Mouse (Mus musculus) liver, embryonic 13.5 days (tissue): ENCODE measurements around the gene Alg2. TPM values are rescaled to one million over a fixed set of nuclear protein-coding genes. Genes with fewer than 3 reads are reported as not detected.

ENCODE experiments used
- ATAC-seq: fragments of 200-750 bp; cut with Nextera tagmentation; 2 replicates; pipeline ENCODE4 v1.8.0; 2017; ENCODE audit warnings: low read depth, mild to moderate bottlenecking, moderate number of reproducible peaks, moderate library complexity
- DNase-seq: peaks from one replicate; pipeline ENCODE4 v3.0.0; 2022
- H3K27ac ChIP-seq: fragments of 300-500 bp; sonication (generic); 2 replicates; pipeline ENCODE4 v1.5.1; 2015; ENCODE audit warnings: moderate library complexity, mild to moderate bottlenecking, inconsistent platforms
- H3K27me3 ChIP-seq: fragments of 300-500 bp; sonication (generic); 2 replicates; pipeline ENCODE4 v1.6.1; 2015; ENCODE audit warnings: mild to moderate bottlenecking, inconsistent platforms
- H3K36me3 ChIP-seq: fragments of 300-500 bp; sonication (generic); 2 replicates; pipeline ENCODE4 v1.6.1; 2015; ENCODE audit warnings: mild to moderate bottlenecking, inconsistent platforms
- H3K4me1 ChIP-seq: fragments of 300-500 bp; sonication (generic); replicated peaks from 2 replicates; pipeline ENCODE4 v1.6.1; 2015; ENCODE audit warnings: inconsistent platforms
- H3K4me2 ChIP-seq: fragments of 300-500 bp; sonication (generic); 2 replicates; pipeline ENCODE4 v1.6.1; 2015; ENCODE audit warnings: inconsistent platforms, mild to moderate bottlenecking, moderate library complexity
- H3K4me3 ChIP-seq: fragments of 300-500 bp; sonication (generic); replicated peaks from 2 replicates; pipeline ENCODE4 v1.5.1; 2015; ENCODE audit warnings: mild to moderate bottlenecking, inconsistent platforms
- H3K9ac ChIP-seq: fragments of 300-500 bp; sonication (generic); 2 replicates; pipeline ENCODE4 v1.6.1; 2015; ENCODE audit warnings: mild to moderate bottlenecking, inconsistent platforms
- H3K9me3 ChIP-seq: fragments of 300-500 bp; sonication (generic); replicated peaks from 2 replicates; pipeline ENCODE4 v1.6.1; 2016; ENCODE audit warnings: inconsistent platforms
- WGBS: fragments of 180-500 bp; shearing (Covaris S2); methylation state at CpG from one replicate; pipeline ENCODE4 v1.1.7; 2015; ENCODE audit not compliant: insufficient replicate concordance; 5-methylcytosine and 5-hydroxymethylcytosine counted together
- polyA plus RNA-seq: library from polyadenylated mRNA; unstranded; fragments of >200 nt; fragmentation: Nextera tagmentation; extraction: Ambion mirVana; gene quantifications from 2 replicates; pipeline ENCODE4 v1.2.1, GENCODE M21; 2015

Gene Alg2
- polyA plus RNA-seq = 16.2 and 19.4 TPM in 2 replicates

DNA sequence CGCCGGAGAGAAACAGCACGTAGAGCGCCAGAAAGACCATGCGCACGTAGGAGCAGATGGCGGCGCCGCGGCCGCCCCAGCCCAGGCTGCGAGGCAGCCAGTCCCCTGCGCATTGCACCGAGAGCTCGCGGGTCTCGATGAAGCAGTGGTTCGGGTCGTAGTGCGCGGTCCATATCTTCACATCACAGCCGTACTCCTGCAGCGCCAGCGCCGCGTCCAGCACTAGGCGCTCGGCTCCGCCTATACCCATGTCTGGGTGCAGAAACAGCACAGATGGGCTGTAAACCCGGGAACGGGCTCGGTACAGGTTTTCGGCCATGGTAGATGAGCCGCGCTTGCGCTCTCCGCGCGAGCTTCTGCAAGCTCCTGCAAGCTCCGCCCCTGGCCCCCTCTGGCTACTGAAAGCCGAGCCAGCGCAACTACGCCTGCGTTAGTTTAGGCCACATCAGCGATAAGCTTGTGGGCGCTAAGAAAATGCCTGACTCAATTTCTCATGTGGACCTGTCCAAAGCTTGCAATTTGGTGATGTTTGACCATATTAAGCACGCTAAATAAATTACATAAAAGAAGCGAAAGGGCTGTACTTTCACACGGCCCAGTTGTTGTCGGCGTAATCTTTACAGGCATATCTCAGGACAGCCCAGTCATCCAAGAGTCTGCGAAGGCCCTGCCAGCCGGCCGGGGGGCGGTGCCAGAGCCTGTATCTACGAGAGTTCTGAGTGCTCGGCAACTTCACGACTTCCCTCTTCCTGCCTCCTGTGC lies at the start of gene Alg2, which contains the start of gene Sec61b:
Alg2 (minus strand) TSS at position 366 of the 762 bp plus-strand sequence.
Sec61b (plus strand) TSS at position 691 of the 762 bp plus-strand sequence.
- peak within 1 kb of the TSS; percentile 87 for H3K9ac ChIP-seq
- DNase-seq = peak; percentile 96
- peak within 1 kb of the TSS; percentile 92 for H3K27ac ChIP-seq
- peaks cover 34% of the 10 kb centered on the region for H3K4me1 ChIP-seq
- WGBS = under 1% methylated on average over 58 of the region's 58 CpGs
- H3K36me3 ChIP-seq = peaks cover 65% of the 10 kb centered on the region
- ATAC-seq = peak; percentile 97
- no peaks in the 10 kb centered on the region for H3K27me3 ChIP-seq
- peak within 1 kb of the TSS; percentile 77 for H3K4me2 ChIP-seq
- peak within 1 kb of the TSS; percentile 88 for H3K4me3 ChIP-seq
- peaks cover 2% of the 10 kb centered on the region; the same call in 1 of the 2 replicates for H3K9me3 ChIP-seq

DNA sequence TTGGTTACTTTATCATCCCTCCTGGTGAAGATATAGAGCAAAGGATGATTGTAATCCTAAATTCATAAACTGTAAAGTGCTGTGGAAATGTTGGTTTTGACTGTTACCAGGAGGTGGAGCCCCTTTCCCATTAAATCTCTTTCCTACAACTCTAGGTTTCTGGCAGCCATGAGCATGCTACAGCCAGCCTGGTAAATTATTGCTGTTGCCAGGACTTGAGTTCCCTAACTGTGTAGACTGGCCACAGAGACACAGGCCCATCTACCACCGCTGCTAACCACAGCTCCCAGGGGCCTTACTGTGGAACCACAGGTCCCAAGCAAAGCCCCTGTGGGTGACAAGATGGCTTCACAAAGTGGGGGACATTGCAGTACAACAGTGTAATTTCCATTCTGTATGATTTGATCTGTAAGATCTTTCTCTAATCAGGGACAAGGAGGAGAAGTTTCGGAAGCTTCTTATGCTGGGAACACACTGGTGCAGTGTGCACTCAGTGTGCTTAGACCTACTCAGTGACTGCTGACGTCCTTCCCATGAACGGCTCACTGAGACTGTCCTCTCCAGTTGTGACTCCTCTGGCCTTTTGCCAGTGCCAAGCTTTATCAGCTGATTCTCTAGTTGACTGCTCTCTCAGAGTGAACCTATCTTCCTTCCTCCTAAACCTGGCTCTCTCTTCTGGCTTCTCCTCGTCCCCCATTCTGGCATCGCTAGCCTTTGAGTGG lies 47.9 kb upstream of the Alg2 start:
- no peak for DNase-seq

DNA sequence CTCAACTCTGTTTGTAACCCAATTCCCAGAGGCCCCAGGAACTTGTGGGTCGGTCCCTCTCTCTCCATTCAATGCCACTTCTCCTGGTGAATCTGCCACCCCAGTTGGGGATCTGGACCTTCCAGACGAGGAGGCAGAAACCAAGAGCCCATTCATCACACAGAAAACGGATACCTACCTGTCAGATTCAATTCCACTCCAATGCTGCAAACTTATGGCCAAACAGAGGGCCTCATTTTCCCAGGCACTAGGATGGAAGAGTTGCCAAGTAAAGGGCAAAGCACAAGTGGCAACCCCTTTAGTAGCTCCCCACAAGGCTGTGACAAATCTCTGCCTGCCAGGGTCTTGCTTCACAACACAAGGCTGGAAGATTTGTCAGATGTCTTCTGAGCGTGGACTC lies 45.9 kb upstream of the Alg2 start:
- no peak overlapping the region for H3K4me2 ChIP-seq
- WGBS = 42% methylated on average over 4 of the region's 4 CpGs

More for the DNA sequence above, 47.9 kb upstream of the Alg2 start:
- Histone ChIP-seq H3K9ac (no peak overlapping the region), H3K36me3 (no peaks in the 10 kb centered on the region), H3K4me3 (no peak overlapping the region), H3K4me1 (no peaks in the 10 kb centered on the region), H3K27ac (no peak overlapping the region), H3K9me3 (no peaks in the 10 kb centered on the region), H3K4me2 (no peak overlapping the region), H3K27me3 (no peaks in the 10 kb centered on the region)
- no peak for ATAC-seq
- 63% methylated on average over 6 of the region's 6 CpGs for WGBS

GRCm38 (mm10) chr4:47518551-47519181 lies 44.5 kb upstream of the Alg2 start:
- Histone ChIP-seq H3K9ac (no peak overlapping the region), H3K36me3 (no peaks in the 10 kb centered on the region), H3K4me3 (no peak overlapping the region), H3K4me1 (no peaks in the 10 kb centered on the region), H3K4me2 (no peak overlapping the region), H3K27ac (no peak overlapping the region), H3K27me3 (no peaks in the 10 kb centered on the region), H3K9me3 (no peaks in the 10 kb centered on the region)
- 54% methylated on average over 12 of the region's 12 CpGs for WGBS
- DNase-seq = no peak
- no peak for ATAC-seq

More for the DNA sequence above, 45.9 kb upstream of the Alg2 start:
- Histone ChIP-seq H3K36me3 (no peaks in the 10 kb centered on the region), H3K9ac (no peak overlapping the region), H3K4me3 (no peak overlapping the region), H3K27me3 (no peaks in the 10 kb centered on the region), H3K9me3 (no peaks in the 10 kb centered on the region), H3K27ac (no peak overlapping the region), H3K4me1 (no peaks in the 10 kb centered on the region)
- no peak for DNase-seq
- ATAC-seq = no peak

DNA sequence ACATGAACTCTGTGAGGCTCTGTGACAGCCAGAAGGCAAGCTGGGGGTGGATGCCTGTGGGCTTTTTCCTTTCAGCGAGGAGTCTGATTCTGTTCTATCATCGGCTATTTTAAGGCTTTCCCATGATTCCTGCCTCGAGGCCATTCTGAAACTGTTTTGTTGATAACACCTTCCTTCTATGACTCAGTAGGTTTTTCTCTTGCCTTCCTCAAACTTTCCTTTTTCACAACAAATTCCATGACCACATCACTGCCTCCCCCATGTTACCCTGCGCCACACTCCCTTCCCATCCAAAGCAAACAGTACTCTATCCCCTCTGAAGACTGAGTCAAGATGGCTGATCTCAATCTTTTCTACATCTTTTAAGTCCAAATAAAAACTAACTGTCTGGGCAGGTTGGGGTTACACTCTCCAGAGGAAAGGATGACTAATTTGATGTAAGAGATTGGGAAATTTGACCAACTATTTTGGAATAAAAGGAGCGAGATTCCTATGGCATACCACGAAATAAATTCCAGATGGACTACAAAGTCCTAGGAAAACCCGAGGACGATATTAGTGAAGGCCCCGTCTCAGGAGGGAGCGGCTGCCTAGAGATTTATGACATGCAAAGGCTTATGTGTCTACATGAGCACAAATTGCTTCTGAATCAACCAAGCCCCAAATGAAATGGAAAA lies 30.8 kb upstream of the Alg2 start:
- Histone ChIP-seq H3K4me3 (no peak overlapping the region), H3K9me3 (no peaks in the 10 kb centered on the region), H3K9ac (no peak overlapping the region), H3K4me2 (no peak overlapping the region), H3K27me3 (no peaks in the 10 kb centered on the region), H3K27ac (no peak overlapping the region), H3K4me1 (no peaks in the 10 kb centered on the region), H3K36me3 (no peaks in the 10 kb centered on the region)
- ATAC-seq = no peak
- WGBS = 70% methylated on average over 10 of the region's 10 CpGs
- DNase-seq = no peak

DNA sequence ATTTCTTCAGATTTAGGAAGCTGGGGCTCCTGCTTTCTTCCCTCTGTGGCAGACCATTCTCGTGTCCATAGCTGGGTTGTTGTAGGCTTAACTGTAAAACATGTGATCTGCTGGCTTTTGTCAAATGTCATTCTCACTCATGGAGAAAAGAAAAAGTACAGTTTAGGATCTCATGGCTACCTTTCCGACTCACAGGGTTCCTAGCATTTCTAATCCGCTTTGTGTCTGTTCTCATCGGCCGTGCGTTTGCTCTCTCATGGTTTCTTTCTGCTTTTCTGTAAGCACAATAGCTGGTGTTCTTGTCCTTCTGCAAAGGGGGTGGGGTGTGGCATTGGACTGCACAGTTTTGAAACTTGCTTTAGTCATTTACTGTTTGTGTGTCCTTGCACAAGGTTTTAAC lies 28.9 kb upstream of the Alg2 start:
- H3K27ac ChIP-seq = no peak overlapping the region
- H3K9ac ChIP-seq = no peak overlapping the region
- H3K4me3 ChIP-seq = no peak overlapping the region
- 73% methylated on average over 6 of the region's 6 CpGs for WGBS
- H3K9me3 ChIP-seq = no peaks in the 10 kb centered on the region
- no peaks in the 10 kb centered on the region for H3K27me3 ChIP-seq
- H3K4me2 ChIP-seq = no peak overlapping the region
- DNase-seq = no peak
- H3K4me1 ChIP-seq = no peaks in the 10 kb centered on the region
- H3K36me3 ChIP-seq = no peaks in the 10 kb centered on the region
- ATAC-seq = no peak

GRCm38 (mm10) chr4:47502546-47502971 lies 28.4 kb upstream of the Alg2 start:
- Histone ChIP-seq H3K9me3 (no peaks in the 10 kb centered on the region), H3K36me3 (no peaks in the 10 kb centered on the region), H3K4me3 (no peak overlapping the region), H3K4me1 (no peaks in the 10 kb centered on the region), H3K4me2 (no peak overlapping the region), H3K9ac (no peak overlapping the region), H3K27me3 (no peaks in the 10 kb centered on the region), H3K27ac (no peak overlapping the region)
- DNase-seq (no peak), ATAC-seq (no peak)
- 15% methylated on average over 4 of the region's 4 CpGs for WGBS

DNA sequence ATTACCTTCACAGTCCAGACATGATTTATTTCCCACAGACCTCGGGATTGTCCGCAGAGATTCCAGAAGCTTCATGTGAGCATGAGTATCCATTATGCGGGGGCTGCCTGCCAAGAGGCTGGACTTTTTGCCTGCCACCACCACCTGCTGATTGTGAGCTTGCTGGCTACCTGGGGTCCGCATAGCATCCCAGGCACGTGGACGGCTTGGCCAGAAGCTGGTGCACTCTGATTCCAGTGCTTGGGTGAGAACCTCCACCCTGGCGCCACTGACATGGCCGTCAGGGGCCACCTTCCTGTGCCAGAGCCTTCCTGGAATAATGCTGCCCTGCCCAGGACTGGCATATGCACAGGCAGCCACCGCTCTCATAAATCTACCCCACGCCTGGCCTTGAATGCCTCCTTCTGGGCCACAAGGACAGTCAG lies 25.0 kb upstream of the Alg2 start:
- WGBS = 67% methylated on average over 10 of the region's 10 CpGs
- H3K27me3 ChIP-seq = no peaks in the 10 kb centered on the region
- no peak overlapping the region for H3K4me2 ChIP-seq
- ATAC-seq (no peak), DNase-seq (no peak)
- H3K36me3 ChIP-seq = no peaks in the 10 kb centered on the region
- no peak overlapping the region for H3K9ac ChIP-seq
- no peaks in the 10 kb centered on the region for H3K4me1 ChIP-seq
- H3K4me3 ChIP-seq = no peak overlapping the region
- no peaks in the 10 kb centered on the region for H3K9me3 ChIP-seq
- no peak overlapping the region for H3K27ac ChIP-seq

- H3K4me1 ChIP-seq = no peaks in the 10 kb centered on the region
- H3K27ac ChIP-seq = no peak overlapping the region
- ATAC-seq = no peak
- no peaks in the 10 kb centered on the region for H3K36me3 ChIP-seq
- 47% methylated on average over 7 of the region's 7 CpGs for WGBS
- no peaks in the 10 kb centered on the region for H3K9me3 ChIP-seq
- H3K4me2 ChIP-seq = no peak overlapping the region
- no peak for DNase-seq
- no peak overlapping the region for H3K4me3 ChIP-seq
- no peak overlapping the region for H3K9ac ChIP-seq
- no peaks in the 10 kb centered on the region for H3K27me3 ChIP-seq
These were observed 23.8 kb upstream of the Alg2 start for GRCm38 (mm10) chr4:47497811-47498385.

DNA sequence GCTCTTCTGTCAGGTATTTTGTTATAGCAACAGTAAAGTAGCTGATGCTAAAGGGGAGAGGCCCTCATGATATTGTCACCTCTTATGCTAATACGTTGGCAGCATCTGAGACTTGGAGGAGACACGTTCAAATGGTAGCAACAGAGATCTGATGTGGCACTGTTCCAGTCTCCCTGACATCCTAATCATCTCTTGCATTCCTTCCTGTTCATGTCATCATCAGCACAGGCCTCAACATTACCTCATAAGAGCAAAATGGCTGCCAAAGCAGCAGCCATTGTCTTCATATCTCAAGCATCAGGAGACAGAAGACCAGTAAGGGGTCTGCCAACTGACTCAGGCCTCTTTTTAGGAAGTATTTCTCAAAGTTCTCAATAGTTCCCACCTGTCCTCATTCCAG lies 20.6 kb upstream of the Alg2 start:
- DNase-seq (no peak), ATAC-seq (no peak)
- H3K27ac ChIP-seq = no peak overlapping the region
- no peaks in the 10 kb centered on the region for H3K4me1 ChIP-seq
- no peaks in the 10 kb centered on the region for H3K36me3 ChIP-seq
- H3K9ac ChIP-seq = no peak overlapping the region
- no peaks in the 10 kb centered on the region for H3K9me3 ChIP-seq
- H3K4me2 ChIP-seq = no peak overlapping the region
- no peaks in the 10 kb centered on the region for H3K27me3 ChIP-seq
- 45% methylated on average over 2 of the region's 2 CpGs for WGBS
- H3K4me3 ChIP-seq = no peak overlapping the region

DNA sequence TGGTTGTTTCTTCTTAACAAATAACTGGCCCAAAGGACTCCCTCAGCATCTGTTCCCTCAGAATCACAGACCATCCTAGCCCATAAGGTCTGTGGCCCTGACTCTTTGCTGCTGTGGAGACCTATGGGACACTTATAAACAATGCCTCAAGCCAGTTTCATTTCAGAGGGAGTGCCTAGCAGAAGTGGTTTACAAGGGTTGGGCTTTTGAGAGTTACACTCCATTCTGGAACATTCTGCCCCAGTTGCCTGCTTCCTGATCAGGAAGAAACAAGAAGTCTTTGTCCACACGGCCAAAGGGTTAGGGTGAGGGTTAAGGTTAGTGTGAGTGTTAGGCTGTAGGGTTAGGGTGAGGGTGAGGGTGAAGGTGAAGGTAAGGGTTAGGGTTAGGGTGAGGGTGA lies 20.0 kb upstream of the Alg2 start:
- H3K27ac ChIP-seq = no peak overlapping the region
- no peaks in the 10 kb centered on the region for H3K4me1 ChIP-seq
- no peaks in the 10 kb centered on the region for H3K9me3 ChIP-seq
- no peak for DNase-seq
- no peaks in the 10 kb centered on the region for H3K27me3 ChIP-seq
- no peak overlapping the region for H3K4me2 ChIP-seq
- H3K36me3 ChIP-seq = no peaks in the 10 kb centered on the region
- no peak for ATAC-seq
- WGBS = 60% methylated on average over 1 of the region's 1 CpGs
- H3K4me3 ChIP-seq = no peak overlapping the region
- H3K9ac ChIP-seq = no peak overlapping the region
